Mouse (Mus musculus) cerebellum, postnatal 14 days (tissue): ENCODE data around the gene Rcan2.

Experiments
- DNase-seq, 2 experiments: peaks; one replicate each; pipeline ENCODE4 v3.0.0; 2021; ENCODE audit warnings: mixed read lengths in 2 of 2

Gene Rcan2

DNA sequence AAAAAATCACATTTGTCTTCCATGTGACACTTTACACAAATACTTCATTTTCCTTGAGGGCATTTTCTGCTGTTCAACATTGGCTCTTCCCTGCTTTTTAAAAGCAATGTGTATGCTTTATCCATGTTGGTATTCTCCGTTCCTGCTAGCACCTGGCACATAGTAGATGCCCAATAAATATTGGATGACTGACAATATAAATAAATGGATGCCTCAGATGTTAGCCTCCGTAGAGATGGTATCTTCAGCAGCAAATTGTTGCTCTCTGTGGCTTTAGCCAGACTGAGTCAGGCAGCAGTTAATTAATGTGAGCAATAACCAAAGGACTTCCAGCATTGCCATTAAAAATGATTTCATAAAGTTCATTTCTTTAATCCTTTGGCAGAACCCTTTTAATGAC, 223.9 kb downstream of the Rcan2 start:
- DNase-seq, result no peak

GRCm38 (mm10) chr17:44025935-44026334, 224.8 kb downstream of the Rcan2 start:
- DNase-seq, result peak in 1 of 2 experiments; percentile 26

GRCm38 (mm10) chr17:44026378-44026777, 225.2 kb downstream of the Rcan2 start:
- peak; percentile 37 to 51 for DNase-seq

DNA sequence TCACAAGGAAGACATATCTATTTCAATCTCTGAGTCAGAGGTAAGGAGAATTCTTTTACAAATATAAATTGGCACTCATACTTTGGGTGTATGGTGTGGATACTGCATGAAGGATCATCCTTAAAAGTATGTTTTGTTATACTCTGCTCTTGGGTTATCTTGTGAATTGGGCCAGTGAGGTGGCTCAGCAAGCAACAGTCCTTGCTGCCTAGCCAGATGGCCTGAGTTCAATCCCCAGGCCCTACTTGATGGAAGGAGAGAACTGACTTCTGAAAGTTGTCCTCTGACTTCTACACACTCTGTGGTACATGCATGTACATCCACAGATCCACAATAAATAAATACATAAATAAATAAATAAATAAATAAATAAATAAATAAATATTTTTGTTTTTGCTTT, 225.6 kb downstream of the Rcan2 start:
- peak; percentile 43 to 51 for DNase-seq

DNA sequence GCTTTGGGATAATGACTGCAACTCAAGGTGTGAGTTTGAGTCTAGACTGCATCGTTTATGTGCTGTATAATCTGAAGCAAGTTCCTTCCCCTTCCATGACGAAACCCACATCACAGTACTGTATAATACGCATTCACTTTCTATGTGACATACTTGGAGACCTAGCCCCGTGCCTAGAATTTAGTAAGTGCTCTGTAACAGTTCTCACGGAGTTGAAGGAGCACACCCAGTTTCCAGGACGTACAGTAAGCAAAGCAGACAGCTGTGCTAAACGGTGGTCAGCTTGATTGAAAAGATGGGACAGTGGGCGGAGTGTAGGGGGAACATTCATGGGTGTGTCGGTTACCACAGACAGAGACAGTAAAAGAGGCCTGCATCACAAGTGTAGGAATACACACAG, 226.2 kb downstream of the Rcan2 start:
- DNase-seq, result no peak

DNA sequence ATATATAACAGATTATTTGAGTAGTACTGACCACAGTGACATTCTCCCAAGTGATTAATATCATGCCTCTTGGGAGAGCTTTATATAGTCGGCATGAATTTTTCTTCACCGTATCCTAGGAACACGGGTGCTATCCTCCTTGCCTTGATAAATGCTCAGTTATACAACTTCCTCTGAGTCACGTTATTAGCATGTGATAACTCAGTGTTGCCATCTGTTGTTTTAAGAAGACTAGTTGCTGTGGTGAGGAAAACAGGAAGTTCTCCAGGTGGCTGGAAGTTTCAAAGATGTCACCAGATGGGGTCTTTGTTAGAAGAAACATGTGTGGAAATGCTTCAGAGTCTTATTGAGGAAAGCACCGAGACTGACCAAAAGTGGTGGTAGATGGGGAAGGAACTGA, 228.5 kb downstream of the Rcan2 start:
- no peak for DNase-seq

GRCm38 (mm10) chr17:44030776-44031587, 229.8 kb downstream of the Rcan2 start:
- no peak for DNase-seq

GRCm38 (mm10) chr17:44035005-44035404, 233.9 kb downstream of the Rcan2 start:
- no peak for DNase-seq

- peak; percentile 73 to 77 for DNase-seq
Observed at GRCm38 (mm10) chr17:44038656-44039055, 237.5 kb downstream of the Rcan2 start.

DNA sequence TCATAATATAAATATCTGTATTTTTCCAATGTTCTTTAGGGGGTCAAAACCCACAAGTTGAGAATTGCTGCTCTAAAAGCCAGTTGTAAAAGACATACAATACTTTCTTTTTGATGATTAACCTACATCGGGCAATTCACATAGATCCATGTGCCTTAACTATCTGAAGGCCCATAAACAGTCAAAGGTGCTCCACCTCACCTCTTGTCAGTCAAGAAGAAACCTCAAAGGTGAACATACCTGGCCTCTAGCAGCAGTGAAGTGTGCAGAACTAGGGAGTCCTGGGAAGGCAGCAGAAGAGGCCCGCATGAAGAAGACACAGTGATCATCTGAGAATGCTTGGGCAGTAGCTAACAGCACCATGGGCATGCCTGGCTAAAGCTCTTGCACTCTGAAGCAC, 239.3 kb downstream of the Rcan2 start:
- DNase-seq, result no peak

GRCm38 (mm10) chr17:44042301-44042700, 241.2 kb downstream of the Rcan2 start:
- no peak for DNase-seq

DNA sequence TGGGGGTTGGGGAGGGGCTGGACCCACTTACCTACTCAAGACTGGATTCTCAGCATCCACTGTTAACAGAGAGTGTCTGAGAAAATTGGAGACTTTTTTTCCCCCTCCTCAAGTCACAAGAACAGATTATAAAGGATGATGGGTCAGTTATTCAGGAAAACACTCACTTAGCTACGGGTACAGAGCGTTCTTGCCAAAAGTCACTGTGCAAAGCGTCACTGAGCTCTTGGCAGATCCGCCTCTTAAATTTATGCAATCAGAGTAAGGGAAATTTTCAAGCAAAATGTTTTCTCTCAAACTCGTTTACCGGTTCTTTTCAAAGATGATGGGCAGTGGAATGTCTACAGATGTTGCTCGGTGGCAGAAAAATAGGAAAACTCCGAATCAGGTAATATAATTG, 241.7 kb downstream of the Rcan2 start:
- DNase-seq, result no peak

DNA sequence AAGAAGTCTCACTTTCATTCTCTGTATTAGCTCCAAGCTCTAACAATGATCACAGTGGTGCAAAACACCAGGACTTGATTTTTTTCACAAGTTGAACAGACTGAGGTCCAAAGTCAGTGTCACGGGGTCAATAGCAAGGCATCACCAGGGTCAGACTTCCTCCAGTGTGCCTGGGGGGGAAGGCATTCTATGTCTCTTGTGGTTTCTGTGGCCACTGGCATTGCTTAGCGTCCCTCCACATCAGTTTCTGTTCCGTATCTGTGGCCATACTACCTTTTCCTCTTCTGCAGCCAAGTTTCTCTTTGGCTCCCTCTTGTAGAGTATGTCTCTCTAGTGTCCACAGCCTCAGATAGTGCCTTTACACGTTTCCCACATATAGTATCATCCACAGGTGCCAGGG, 252.3 kb downstream of the Rcan2 start:
- DNase-seq, result no peak

GRCm38 (mm10) chr17:44057123-44057522, 256.0 kb downstream of the Rcan2 start:
- no peak for DNase-seq

DNA sequence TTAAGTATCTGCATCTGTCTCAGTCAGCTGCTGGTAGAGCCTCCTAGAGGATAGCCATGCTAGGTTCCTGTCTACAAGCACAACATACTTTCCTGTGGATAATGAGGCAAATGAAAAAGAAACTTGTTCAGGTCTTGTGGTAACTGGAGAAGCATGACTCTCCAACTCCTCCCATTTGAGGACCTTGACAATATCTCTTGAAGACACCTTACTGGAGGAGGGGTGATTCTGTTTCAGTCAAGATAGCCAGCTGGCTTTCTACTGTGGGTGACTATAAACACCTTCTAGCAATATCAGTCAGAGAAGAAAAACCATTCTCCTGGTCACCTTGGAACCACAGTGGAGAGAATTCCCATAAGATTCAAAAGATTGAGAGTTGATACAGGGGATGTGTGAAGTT, 257.0 kb downstream of the Rcan2 start:
- no peak for DNase-seq

GRCm38 (mm10) chr17:44060781-44061180, 259.6 kb downstream of the Rcan2 start:
- DNase-seq, result no peak

DNA sequence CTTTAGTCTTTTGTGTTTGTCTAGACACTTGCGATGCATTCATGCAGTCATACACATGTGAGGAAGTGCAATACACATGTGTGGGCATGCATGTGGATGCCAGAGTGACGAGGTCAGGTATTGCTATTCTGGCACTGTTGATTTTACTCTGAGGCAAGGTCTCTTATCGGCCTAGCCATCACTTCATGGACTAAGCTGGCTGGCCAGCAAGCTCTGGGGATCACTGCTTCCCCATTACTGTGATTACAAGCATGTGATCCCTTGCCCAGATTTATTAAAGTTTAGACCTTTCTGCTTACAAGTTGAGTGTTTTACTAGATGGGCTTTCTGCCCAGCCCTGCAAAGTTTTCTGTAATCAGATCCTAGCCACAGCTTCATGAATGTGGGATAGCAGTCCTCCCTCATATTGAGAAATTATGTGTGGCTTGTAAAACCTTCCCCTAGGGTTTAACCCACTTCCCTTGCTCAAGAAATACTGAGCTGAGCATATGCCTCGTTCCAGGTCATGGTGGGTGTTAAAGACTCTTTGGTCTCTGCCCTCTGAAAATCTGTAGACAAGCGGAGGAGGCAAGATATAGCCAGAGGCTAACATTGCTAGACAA, 260.2 kb downstream of the Rcan2 start:
- no peak for DNase-seq

DNA sequence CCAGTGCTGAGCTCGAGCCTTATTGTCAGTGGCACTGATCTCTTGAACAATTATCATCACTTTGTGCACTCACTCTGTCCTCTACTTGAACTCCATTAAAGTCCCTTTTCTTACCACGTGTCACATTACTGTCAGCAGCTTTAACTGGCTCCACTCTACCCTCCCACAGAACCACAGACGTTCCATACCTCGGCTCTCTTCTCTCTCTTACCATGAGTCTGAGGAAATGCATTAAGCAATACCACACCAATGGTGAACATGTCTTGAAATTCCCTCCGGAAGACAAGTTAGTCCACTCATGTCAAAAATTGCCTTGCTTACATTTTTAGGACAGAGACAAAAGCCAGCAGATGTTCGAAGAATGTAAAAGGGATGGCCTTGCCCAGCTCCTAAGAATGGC, 267.7 kb downstream of the Rcan2 start:
- no peak for DNase-seq

DNA sequence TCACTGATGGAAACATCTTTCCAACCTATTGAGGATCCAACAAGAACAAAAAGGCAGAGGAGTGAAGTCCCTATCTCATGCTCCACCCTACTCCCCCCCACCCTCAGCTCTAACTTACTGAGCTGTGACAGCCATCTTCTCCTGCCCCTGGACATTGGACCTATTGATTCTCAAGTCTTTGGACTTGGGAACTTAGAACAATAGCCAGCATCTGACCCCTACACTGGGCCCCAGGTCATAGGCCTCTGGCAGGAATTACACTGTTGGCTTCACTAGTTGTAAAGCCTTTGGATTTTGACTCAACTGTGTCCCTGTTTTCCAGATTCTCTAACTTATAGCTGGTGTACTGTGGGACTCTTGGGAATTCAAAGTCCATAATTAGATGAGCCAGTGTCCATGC, 270.5 kb downstream of the Rcan2 start:
- no peak for DNase-seq

- DNase-seq, result no peak
Observed at GRCm38 (mm10) chr17:44075601-44076000, 274.4 kb downstream of the Rcan2 start.

GRCm38 (mm10) chr17:44076051-44076680, 275.0 kb downstream of the Rcan2 start:
- DNase-seq, result peak; percentile 30 to 38

DNA sequence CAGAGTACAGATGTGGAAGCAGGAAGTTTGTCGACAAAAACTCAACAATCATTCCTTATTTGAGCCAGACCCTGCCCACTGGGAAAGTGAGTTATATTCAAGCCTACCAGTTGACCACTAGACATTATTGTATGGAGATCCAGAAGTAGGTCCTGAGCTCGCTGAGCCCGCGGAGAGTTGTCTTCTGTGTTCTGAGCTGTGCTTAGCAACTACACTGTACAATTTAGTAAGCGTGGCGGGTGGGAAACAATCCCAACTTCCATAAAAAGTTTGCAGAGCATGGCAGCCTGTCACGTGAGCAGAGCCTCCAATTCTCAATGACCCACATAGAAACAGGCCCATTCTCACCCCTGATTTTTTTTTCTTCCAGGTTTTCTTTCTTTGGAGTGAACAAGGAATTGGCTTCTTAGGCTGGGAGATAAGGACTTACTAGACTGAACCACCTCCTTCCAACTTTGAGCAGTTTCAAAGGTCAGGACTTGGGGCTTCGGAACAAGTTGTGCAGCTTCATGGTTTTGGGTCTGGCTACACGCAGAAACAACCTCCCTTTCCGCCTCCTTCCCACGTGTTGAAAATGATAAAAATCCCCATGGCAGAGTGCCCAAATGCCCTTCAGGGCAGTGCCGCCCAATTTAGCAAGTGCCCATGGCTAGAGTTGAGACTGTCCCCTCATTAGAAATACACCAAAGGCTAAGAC, 276.1 kb downstream of the Rcan2 start:
- DNase-seq, result peak in 1 of 2 experiments; percentile 11

DNA sequence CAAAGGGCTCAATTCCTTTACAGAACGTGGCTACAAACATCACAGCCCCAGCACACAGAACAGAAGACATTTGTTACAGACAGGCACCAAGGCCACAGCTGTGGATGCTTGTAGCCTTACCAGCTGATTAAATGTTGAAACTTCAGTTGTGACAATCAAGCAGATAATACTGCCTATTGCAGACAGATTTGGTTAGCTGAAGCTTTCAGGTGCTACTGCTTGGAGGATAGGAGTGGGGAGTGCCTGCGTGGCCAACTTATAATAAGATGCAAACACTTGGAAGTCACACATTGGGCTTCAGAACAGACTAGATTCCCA, 276.7 kb downstream of the Rcan2 start:
- DNase-seq, result no peak
